Mouse (Mus musculus) erythroblast, embryonic 14.5 days (primary cell): ENCODE data around the gene Rsad1.

Source experiments
- GATA1 ChIP-seq: IDR thresholded peaks from 2 replicates; pipeline ENCODE4 v1.6.1; 2012; ENCODE audit warnings: low read length, inconsistent platforms, mixed read lengths
- TAL1 ChIP-seq: IDR thresholded peaks from 3 replicates; pipeline ENCODE4 v1.6.1; 2012; ENCODE audit warnings: low read length, inconsistent platforms, mixed read lengths

DNA sequence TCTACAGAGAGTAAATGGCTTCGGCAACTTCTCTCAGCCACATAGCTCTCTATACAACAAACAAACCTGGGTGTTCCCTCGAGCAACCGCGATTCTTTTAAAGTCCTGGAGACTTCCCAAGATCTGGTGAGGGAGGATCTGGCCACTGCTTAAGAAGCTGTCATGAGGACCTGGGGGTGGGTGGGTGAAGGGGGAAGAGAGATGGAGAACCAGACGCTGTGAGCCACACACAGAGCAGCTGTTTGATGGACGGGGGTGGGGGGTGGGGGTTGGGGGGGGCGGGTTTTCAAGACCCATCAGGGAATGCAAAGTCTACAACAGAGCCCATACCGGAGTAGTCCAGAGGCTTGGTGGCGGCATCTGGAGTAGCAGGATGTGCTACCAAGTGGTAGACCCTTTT is 35.6 kb downstream of the Rsad1 start:
- TF ChIP-seq GATA1, result no peak
- no peak for TF ChIP-seq TAL1
